Mouse (Mus musculus): Measurements from ENCODE around the gene Znrf3.

Gene Znrf3

DNA sequence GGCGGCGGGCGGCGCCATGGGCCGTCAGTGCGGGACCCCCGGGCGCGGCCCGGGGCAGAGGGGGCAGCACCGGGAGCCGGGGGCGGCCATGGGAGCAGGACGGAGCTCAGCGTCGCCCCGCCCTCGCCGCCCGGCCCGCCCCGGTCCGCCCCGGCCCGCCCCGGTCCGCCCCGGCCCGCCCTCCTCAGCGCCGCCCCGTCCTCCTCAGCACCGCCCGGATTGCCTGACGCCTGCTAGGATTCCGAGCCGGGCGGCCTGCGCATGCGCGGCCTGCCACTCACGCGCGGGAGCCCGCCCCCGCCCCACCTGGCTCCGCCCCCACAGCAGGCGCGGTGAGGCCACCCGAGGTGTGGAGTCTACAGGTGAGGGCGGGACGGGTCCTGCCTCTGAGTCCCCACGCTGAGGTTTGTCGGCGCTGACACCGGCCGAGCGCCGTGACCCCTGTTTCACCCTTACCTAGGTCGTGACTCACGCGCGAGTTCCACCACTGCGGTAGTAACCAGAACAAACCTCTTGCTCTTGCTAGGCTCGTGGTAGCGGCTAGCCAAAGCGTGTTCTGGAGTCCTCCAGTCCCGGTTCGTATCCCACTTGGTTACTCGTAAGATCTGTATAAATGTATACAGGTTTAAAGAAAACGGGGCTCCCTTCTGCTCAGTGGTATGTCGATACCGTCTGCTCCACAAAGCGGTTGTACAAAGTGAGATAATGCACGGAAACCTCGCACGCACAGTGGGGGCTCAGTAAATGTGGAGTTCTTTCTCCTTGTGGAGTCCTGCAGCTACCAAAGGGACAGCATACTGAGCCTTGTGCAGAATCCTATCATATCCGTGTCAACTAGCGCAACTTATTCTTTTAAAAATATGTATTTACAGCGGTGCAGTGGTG is 182.9 kb downstream of the Znrf3 start, which contains the start of gene Kremen1:
Gene Kremen1, minus strand, starts transcription at position 51 of the 885 bp plus-strand sequence.
- DNase-seq = peak; percentile 94

DNA sequence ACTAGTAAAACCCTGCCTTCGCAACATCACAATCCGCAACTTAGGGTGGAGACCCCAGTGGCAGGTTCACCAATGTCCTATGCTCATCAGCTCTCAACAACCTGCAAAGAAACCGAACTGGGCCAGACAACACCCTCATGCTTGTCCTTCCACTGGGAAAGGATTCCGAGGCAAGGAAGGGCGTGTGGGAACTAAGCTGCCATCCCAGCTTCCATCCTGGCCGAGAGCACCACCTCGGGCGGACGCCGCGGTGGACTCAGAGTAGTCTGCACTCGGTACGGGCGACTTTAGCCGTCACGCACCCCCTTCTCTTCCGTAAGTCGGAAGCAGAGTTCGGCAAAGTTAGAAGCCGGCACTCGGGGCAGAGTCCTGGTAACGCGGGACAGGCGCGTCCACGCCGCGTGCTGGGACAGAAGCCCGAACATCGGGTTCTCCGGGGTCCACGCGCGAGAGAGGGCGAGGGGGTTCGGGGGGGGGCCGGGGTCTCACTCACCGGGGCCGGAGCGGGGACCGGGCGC is 183.6 kb downstream of the Znrf3 start:
- peak; percentile 59 for DNase-seq

DNA sequence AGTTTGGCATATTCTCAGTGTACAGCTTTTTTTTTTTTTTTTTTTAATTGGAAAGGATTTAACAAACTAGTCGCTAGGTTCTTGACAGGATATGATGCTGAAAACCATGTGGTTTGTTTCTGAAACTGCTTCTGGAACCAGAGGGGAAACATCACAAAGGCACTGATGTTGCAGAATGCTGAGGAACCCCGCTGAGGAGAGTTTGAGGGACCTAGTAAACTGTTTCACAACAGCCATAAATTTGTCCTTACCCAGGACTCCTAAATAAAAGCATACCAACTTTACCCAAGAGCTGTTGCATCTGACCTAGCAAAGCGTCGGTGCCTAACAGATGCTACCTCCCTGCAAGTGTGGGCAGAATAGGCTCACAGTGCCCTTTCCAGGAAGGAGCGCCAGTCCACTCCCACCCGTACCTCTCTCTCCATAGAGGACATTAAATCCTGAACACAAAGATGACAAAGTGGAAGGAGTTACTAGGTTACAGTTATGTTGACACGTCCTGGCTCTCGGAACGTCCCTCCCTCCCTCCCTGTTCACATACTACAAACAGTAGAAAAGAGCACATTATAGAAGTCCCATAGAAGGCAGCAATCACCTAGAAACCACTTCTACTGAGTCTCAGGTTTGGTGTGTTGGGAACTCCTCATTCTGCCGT is 184.6 kb downstream of the Znrf3 start:
- DNase-seq = no peak

DNA sequence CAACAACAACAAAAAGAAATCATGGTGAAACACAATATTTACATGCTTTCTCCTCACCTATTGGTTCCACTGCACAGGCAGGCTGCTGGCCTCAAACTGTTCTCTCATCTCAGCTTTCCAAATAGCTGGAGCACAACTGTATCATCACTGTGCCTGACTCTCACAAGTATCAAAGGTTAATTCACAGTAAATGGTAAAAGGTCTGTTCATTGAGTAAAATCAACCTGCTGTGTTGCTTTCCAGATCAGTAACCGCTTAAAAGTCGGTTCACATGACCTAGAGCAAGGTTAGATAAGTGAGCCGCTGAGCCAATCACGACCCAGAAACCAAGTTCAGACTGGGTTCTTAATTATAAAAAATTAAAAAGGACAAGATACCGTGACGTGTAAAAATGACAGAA is 186.6 kb downstream of the Znrf3 start:
- no peak for DNase-seq

DNA sequence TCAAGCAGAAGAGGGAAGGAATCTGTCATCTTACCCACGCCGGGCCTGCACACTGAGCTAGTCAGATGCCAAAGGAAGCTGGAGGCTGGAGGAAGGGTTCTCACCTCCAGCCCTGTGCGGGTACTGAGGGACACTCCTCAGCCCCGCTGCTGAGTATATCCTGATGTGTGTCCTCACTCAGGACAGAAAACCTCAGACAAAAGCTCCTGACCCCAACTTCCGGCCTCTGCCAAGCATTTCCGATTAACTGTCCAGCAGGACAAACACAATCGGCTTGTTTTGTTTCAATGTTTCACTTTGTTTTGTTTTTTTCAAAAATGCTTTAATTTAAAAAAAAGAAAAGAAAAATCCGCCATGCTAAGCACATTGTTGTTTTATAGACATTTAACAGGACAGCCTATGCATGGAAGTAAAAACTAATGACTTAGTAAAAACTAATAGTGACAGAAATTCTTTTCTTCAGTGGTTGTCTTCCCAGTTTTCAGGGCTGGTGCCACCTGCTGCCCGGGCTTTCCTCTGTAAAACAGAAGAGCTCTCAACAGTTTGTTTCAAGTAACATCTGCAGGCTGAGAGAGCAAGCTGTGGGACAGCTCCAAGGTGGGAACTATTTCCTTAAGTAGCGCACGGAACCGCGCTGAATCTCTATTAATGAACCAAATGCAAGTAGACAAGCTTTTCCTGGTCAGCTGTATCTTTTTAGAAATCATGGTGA is 187.3 kb downstream of the Znrf3 start:
- no peak for DNase-seq

DNA sequence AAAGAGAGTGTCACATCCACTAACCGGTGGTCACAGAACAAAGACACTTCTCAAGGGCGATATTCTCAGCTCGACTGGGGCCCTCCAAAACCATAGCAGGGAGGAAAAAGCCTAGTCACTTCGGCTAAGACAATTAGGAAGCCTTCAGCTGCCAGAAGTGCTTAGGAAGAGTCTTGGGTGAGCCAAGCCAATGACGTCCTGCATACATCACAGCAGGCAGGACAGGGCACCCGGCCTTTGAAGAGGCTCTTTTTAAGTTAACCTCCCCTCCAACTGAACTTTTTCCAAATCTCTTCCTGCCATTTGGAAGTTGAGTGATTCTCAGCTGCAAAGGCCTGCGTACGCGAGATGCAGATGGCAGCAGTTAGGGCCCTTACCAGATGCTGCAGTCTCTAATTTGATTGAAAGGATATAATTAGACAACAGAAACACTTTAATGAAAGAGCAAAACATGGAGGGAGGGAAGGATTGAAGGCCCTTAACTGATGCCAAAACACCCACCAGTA is 189.1 kb downstream of the Znrf3 start:
- DNase-seq = no peak

DNA sequence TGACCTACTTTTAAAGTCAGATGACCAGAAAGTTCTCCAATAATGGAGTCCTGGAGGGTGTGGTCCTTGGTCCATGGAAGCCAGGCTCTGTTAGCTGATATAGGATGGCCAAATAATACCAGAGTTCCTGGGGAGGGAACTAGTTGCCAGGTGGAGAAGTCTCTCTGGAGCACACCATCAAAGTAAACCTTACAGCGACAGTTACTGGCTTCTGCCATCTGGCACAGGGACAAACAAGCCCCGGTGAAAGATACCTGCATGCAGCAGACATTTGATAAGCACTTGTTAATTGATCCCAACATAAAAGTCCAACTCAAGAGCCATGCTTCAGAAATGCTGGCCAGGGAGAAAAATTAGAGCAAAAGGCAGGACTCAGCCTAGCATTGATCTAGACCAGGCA is 190.6 kb downstream of the Znrf3 start:
- DNase-seq = no peak

DNA sequence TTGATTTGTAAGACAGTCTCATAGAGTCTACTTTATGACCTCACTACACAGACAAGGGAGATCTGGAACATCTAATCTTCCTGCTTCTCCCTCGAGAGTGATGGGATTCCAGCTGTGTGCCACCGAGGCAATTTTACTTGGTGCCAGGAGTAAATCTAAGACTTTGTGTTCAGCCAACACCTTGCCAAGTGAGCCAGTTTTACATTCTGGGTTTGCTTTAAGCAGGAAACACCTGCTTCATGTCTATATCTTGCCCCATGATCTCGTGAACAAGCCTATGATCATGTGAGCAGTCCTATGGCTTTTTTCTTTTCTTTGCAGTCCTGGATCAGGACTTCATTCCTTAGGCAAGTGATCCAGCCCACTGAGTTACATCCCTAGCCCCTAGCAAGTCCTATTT is 191.1 kb downstream of the Znrf3 start:
- DNase-seq = no peak

DNA sequence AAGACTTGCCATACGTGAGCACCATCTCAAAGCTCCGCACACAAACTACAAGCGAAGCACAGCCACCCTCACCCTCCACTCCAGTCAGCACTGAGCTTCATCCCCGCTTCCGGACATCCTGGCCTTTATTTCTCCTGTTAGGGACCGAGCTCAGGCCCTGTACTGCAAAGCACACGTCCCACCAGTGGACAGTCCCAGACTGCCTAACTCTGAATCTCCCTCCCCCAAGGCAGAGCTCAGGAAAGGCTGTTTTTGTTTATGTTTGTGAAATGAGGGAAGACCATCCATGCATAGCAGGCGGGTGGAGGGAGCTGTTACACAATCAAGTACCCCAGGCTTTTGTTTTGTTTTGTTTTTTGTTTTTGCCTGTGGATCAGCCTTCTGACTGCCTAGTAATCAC is 191.9 kb downstream of the Znrf3 start:
- DNase-seq = no peak

DNA sequence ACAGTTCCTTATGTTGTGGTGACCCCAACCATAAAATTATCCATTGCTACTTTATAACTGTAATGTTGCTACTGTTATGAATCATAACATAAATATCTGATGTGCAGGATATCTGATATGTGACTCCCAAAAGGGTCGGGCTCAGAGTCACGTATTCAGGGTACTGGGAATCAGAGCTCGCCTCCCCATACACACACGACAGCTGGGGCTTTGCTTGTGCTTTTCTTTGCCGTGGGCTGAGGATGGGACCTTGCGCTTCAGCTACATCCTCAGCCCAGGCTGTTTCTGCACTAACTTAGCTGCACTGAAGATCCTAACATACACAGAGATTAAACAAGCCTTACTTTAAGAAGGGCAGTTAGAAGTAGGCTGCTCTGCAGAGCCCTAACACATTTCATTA is 193.5 kb downstream of the Znrf3 start:
- DNase-seq = no peak

DNA sequence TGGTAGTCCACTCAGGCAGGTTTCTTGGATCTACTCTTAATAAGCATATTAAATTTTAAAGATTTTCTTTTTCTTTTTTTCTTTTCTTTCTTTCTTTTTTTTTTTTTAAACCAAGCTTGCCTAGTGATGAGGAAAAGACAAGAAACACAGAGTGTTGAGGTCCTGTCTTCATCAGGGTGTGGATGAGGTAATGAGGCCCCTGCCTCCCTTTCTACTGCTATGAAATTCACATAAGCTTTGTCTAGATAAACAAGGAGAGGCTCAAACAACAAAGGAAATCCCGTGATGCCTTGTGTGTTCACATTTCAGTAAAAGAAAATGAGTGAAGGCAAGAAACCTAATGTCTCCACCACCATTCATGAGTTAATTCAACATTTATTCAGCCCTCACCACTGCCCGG is 196.4 kb downstream of the Znrf3 start:
- no peak for DNase-seq

DNA sequence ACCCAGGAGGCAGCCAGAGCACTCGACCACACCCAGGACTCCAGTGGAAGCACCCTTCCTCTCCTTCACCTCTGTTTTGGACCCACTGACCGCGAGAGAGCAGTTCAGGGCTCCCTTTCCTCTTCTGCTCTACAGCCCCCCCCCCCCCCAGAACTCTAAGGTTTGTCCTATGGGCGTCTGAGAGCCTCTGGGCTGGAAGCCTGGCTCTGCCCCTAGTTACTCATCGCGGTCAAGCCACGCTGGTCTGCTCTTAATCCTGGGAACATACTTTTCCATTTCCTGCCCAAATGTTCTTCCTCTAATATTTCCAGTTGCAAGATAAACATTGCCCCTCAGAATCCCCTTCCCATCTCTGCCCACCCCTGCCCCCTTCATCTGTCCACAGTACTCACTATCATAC is 199.2 kb downstream of the Znrf3 start:
- no peak for DNase-seq

DNA sequence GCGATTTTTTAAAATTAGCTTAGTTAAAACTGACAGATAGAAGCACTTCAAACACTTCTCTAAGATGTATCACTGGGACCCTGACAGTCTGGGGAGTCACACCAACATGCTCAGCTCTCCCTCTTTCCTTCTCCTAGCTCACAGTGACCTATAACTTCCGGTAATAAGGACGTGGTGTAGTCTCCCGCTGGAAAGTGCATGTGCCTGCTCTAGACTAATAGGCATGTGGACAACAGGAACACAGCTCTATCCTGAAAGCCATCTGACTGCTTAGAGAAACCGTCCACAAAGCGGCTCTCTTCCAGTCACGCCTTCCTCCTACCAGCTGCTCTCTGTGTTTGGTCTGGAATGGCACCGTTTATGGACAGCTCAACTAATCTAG is 199.9 kb downstream of the Znrf3 start:
- DNase-seq = no peak

DNA sequence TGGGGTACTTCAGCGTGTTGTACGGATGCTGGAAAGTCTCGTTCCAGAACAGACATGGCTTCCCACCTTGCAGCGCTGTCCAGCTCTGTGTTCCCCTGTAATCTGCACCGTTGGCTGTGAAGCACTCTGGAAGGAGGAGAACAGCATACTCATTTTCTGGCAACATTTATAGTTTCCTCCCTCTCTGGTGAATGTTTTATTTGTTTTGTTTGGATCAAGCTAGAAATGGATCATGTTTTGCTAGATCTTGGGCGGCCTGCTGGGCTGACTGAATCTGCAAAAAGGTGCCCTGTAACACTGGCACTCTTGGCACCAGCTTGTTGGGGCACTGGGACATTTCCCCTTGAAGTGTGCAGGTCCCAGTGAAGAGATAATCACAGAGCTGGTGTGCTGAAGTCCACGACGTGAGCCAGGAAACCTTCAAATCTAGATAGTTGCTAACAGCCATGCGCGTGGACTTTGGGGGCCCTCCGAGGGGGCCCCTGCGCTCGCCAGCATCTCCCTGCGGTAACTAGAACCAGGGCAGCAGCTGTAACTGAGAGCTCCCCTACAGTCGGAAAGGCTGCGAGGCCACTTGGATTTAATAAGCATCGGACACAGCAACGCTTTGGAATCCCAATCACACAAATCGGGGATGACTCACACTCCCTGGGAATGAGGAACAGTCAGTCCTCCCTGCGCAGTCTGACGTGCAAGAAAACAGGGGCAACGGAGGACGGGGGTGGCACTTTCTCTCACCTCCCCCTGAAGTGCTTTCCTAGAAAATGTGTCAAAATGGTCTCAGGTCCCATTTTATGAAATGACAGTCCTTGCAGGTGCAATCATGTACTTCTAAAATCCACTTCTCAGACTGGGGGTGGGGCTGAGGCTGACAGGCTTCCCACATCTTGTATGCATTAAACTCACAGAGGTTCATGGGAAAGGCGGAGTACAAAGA is 200.6 kb downstream of the Znrf3 start:
- peak; percentile 41 for DNase-seq

DNA sequence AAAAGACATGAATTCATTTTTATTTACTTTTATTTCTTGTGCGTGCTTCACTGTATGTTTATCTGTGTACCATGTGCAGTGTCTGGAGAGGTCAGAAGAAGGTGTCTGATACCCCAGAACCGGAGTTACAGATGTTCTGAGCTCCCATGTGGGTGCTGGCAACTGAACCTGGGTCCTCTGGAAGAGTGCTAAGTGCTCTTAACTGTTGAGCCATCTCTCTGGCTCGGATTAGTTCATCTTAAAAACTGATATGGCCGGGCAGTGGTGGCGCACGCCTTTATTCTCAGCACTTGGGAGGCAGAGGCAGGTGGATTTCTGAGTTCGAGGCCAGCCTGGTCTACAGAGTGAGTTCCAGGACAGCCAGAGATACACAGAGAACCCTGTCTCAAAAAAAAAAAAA is 201.4 kb downstream of the Znrf3 start:
- no peak for DNase-seq

DNA sequence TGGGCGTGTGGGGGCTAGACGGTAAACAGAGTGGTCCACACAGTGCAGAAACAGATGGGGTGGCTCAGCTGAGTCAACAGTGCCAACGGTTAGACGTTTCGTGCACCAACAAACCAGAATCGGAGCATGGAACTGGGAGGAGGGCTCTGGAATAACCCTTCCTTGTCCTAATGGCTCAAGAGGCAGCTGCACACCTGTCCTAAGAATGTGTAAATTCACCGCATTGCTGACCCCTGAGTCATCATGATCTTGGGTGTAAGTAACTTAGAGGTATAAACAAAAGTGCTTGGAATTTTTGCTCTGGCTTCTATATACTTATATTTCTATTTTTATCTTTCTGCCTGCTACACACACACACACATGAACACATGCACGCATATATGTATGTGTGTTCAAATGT is 202.5 kb downstream of the Znrf3 start:
- no peak for DNase-seq

DNA sequence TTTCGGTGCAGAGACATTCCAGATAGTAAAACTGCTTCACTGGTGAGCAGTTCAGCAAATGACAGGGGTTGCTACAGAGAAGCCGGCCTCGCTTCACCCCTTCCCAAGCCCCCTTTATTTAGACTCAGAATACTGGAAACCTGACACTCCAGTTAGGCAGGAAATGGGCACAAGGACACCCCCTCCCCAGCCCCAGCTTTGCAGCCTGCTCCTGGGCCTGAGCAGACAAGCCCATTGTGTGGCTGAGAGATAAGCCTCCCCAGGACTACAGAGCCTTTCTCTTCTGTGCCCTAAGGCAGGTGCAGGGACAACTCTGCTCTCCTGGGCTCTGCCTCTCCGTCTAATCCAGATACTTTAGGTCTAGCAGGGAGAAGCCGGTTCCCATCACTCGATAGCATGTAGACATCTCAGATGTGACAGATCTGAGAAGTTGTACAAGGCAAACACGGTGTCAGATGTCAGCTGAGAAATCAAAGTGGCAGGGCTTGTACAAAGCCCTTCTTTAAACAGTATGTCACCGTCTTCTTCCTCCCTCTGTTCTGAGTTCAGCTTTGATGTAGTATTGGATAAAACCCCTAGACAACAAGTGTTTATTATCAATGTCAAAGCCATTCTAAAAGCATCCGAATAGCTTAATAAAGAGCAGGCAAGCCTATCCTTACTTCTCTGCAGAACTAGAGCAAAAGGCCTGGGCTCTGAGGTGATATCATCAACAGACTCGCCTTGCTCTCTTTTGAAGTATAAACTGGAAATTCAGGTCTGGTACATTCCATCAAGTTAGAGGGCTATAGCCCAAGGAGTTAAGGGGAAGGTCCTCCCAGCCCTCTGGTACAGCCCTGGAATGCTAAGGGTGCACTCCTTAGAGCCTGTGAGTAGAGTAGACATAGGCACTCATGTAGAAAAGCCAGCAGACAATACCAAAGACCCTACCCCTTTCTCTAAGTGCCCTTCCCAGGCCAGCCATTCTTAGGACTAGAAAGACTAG is 204.6 kb downstream of the Znrf3 start:
- DNase-seq = no peak
